8 mouse cellular contexts compared by ENCODE assay signal in the genomic region with DNA sequence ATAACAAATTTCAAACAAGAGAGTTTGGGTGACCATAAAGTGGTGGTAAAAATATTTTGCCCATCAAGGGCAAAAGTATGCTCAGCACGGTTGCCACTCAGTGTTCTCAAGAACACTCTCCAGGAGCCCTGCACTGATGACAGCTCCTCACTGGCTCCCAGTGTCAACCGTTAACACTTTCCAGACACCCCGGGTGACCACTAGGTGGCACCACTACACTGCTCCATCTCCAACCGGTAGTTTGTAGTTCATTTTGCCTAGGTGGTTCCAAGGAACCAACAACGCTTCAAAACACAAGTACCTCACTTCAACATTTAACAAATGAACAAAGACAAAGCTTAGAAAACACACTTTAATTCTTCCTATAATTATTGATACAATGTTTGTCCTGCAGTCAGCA. TPM values are rescaled to one million over a fixed set of nuclear protein-coding genes. Genes with fewer than 3 reads are reported as not detected.
DNase-seq lines count a peak whose midpoint lies in the region; ATAC-seq and TF ChIP-seq lines count a peak whose summit lies in the region.

No protein-coding gene starts in this region.

- DNase-seq in adrenal gland, adult 8-10 months: peak; percentile 42
- peak; percentile 71 for DNase-seq in embryo, embryonic 11.5 days (ENCODE audit: low read depth, low spot score)
- DNase-seq in gastrocnemius, postnatal 4 days (ENCODE audit: low spot score in 2 of 2): peak; percentile 66 to 75
- peak; percentile 58 for DNase-seq in liver, embryonic 11.5 days (ENCODE audit: low spot score)
- peak; percentile 45 for DNase-seq in ovary, adult 18-20 months (ENCODE audit: low spot score)
- peak; percentile 71 for DNase-seq in thymus, postnatal 0 days (ENCODE audit: low spot score)

- H3K4me3 ChIP-seq in C2C12 (ENCODE audit: insufficient read depth, poor library complexity, severe bottlenecking): no peak overlapping the region
- H3K4me3 ChIP-seq in kidney, embryonic 16.5 days (ENCODE audit: low read length): no peak overlapping the region
- no peak overlapping the region for H3K4me3 ChIP-seq in liver, embryonic 11.5 days (ENCODE audit: low read depth, low read length)

- H3K4me1 ChIP-seq in kidney, embryonic 16.5 days (ENCODE audit: insufficient read depth, low read length): peaks cover 14% of the 10 kb centered on the region
- H3K4me1 ChIP-seq in liver, embryonic 11.5 days (replicated peaks; ENCODE audit: control insufficient read depth, insufficient read depth, low read length): no peaks in the 10 kb centered on the region

- no peaks in the 10 kb centered on the region for H3K79me2 ChIP-seq in C2C12 (ENCODE audit: control insufficient read depth, insufficient read depth)

- no peaks in the 10 kb centered on the region for H3K27me3 ChIP-seq in C2C12 (ENCODE audit: control insufficient read depth, insufficient read depth, insufficient read length)
- H3K27me3 ChIP-seq in kidney, embryonic 16.5 days (ENCODE audit: insufficient read depth, low read length): no peaks in the 10 kb centered on the region
- H3K27me3 ChIP-seq in liver, embryonic 11.5 days (replicated peaks; ENCODE audit: control insufficient read depth, insufficient read depth, low read length): no peaks in the 10 kb centered on the region

- no peaks in the 10 kb centered on the region for H3K79me3 ChIP-seq in C2C12 (ENCODE audit: low read depth)

- no peaks in the 10 kb centered on the region for H3K9me3 ChIP-seq in kidney, embryonic 16.5 days (ENCODE audit: low read length)
- no peaks in the 10 kb centered on the region for H3K9me3 ChIP-seq in liver, embryonic 11.5 days (ENCODE audit: control insufficient read depth, low read length)

- no peak overlapping the region for H3K9ac ChIP-seq in kidney, embryonic 16.5 days (replicated peaks; ENCODE audit: low read length)
- H3K9ac ChIP-seq in liver, embryonic 11.5 days (ENCODE audit: low read depth, low read length): no peak overlapping the region

- TF ChIP-seq CTCF in C2C12 (IDR thresholded peaks at IDR 0.05; ENCODE audit: control insufficient read depth, insufficient read depth, insufficient read length): peak; percentile 55

- no peak overlapping the region for H3ac ChIP-seq in C2C12 (ENCODE audit: control insufficient read depth, insufficient read length, low read depth)

- no peaks in the 10 kb centered on the region for H3K36me3 ChIP-seq in C2C12 (ENCODE audit: control insufficient read depth, insufficient read depth)
- H3K36me3 ChIP-seq in kidney, embryonic 16.5 days (ENCODE audit: insufficient read depth, low read length): no peaks in the 10 kb centered on the region
- no peaks in the 10 kb centered on the region for H3K36me3 ChIP-seq in liver, embryonic 11.5 days (ENCODE audit: control insufficient read depth, insufficient read depth, low read length)

- H3K27ac ChIP-seq in kidney, embryonic 16.5 days (ENCODE audit: low read length): no peak overlapping the region
- H3K27ac ChIP-seq in liver, embryonic 11.5 days (ENCODE audit: low read depth, low read length): no peak overlapping the region

- 11% methylated on average over 5 of the region's 5 CpGs for WGBS in kidney, embryonic 16.5 days
- WGBS in liver, embryonic 11.5 days: 11% methylated on average over 5 of the region's 5 CpGs

- peak; percentile 64; the same call in 1 of the 2 replicates for ATAC-seq in kidney, embryonic 16.5 days (ENCODE audit: low FRiP score, low TSS enrichment)
- 0 out of 2 replicates have a peak, but pooled peaks have one; percentile 47 for ATAC-seq in liver, embryonic 11.5 days (replicated peaks; ENCODE audit: low FRiP score)

- no peak overlapping the region for H3K4me2 ChIP-seq in kidney, embryonic 16.5 days (replicated peaks; ENCODE audit: low read depth, low read length)
- H3K4me2 ChIP-seq in liver, embryonic 11.5 days: no peak overlapping the region

TF ChIP-seq in C2C12, 6 proteins besides CTCF, POLR2A, EP300 and RAD21:
- TF ChIP-seq USF1 (IDR thresholded peaks at IDR 0.05; ENCODE audit: low read depth) (no peak), FOSL1 (IDR thresholded peaks at IDR 0.05; ENCODE audit: insufficient read depth, low read length, poor library complexity, severe bottlenecking) (no peak), MYOD1 (IDR thresholded peaks at IDR 0.05; ENCODE audit: control insufficient read depth, insufficient read length, low read depth) (no peak), MYOG (IDR thresholded peaks at IDR 0.05; ENCODE audit: control insufficient read depth, extremely low read depth, insufficient read length) (no peak), MAX (IDR thresholded peaks at IDR 0.05) (no peak), CEBPB (IDR thresholded peaks at IDR 0.05; ENCODE audit: low read depth) (no peak)

RNA-seq across cellular contexts. Expression of a gene that starts 56.9 kb away (rescaled TPM):
- polyA plus RNA-seq in C2C12 (2012; fragmentation: generic; extraction: Trizol): 0.09 TPM
- under 1 TPM; 0.26 to 0.77 (median 0.43) TPM for total RNA-seq in adrenal gland, adult 8-10 months (2022)
- not detected for total RNA-seq in gastrocnemius, postnatal 4 days (2021)
- polyA plus RNA-seq in kidney, embryonic 16.5 days (2015; fragmentation: Nextera tagmentation; extraction: Ambion mirVana): 0.70 and 0.94 TPM in 2 replicates
- 0.29 and 0.81 TPM in 2 replicates for polyA plus RNA-seq in liver, embryonic 11.5 days (2014; fragmentation: Nextera tagmentation; extraction: Ambion mirVana)
- 0.93 and 1.4 TPM in 2 replicates for polyA plus RNA-seq in thymus, postnatal 0 days (2015; fragmentation: Nextera tagmentation; extraction: Ambion mirVana)
